Mouse (Mus musculus): ENCODE results near the gene Lactbl1.

- TF ChIP-seq CTCF (IDR thresholded peaks at IDR 0.05; ENCODE audit: low read depth): peak; percentile 50
- TF ChIP-seq EP300 (optimal IDR thresholded peaks at IDR 0.05): no peak
Measured at GRCm38 (mm10) chr4:136599869-136600268, 22.6 kb upstream of the Lactbl1 start.
